Mouse (Mus musculus) neural tube, embryonic 12.5 days (tissue): Measurements from ENCODE around the gene Wdtc1. TPM values are rescaled to one million over a fixed set of nuclear protein-coding genes. Genes with fewer than 3 reads are reported as not detected.

Experiments
- ATAC-seq: fragments of 200-750 bp; cut with Nextera tagmentation; 2 replicates; pipeline ENCODE4 v1.8.0; 2017; ENCODE audit warnings: low read depth, mild to moderate bottlenecking, moderate TSS enrichment, moderate library complexity; ENCODE audit not compliant: low FRiP score
- H3K27ac ChIP-seq: fragments of 300-500 bp; sonication (generic); 2 replicates; pipeline ENCODE4 v1.5.1; 2016
- H3K27me3 ChIP-seq: fragments of 300-500 bp; sonication (generic); replicated peaks from 2 replicates; pipeline ENCODE4 v1.6.1; 2016; ENCODE audit warnings: mild to moderate bottlenecking
- H3K36me3 ChIP-seq: fragments of 300-500 bp; sonication (generic); 2 replicates; pipeline ENCODE4 v1.6.1; 2016; ENCODE audit warnings: mild to moderate bottlenecking
- H3K4me1 ChIP-seq: fragments of 300-500 bp; sonication (generic); 2 replicates; pipeline ENCODE4 v1.6.1; 2016
- H3K4me2 ChIP-seq: fragments of 300-500 bp; sonication (generic); replicated peaks from 2 replicates; pipeline ENCODE4 v1.6.1; 2016; ENCODE audit warnings: mild to moderate bottlenecking
- H3K4me3 ChIP-seq: fragments of 300-500 bp; sonication (generic); 2 replicates; pipeline ENCODE4 v1.5.1; 2016
- H3K9ac ChIP-seq: fragments of 300-500 bp; sonication (generic); 2 replicates; pipeline ENCODE4 v1.6.1; 2016; ENCODE audit warnings: mild to moderate bottlenecking
- H3K9me3 ChIP-seq: fragments of 300-500 bp; sonication (generic); 2 replicates; pipeline ENCODE4 v1.6.1; 2016; ENCODE audit warnings: mild to moderate bottlenecking
- WGBS: fragments of 180-500 bp; shearing (Covaris S2); methylation state at CpG from one replicate; pipeline ENCODE4 v1.1.7; 2016; 5-methylcytosine and 5-hydroxymethylcytosine counted together
- polyA plus RNA-seq: library from polyadenylated mRNA; unstranded; fragments of >200 nt; fragmentation: Nextera tagmentation; extraction: Ambion mirVana; gene quantifications from 2 replicates; pipeline ENCODE4 v1.2.1, GENCODE M21; 2016

Gene Wdtc1
- polyA plus RNA-seq, 1 experiment from 2014 or later, result 28.3 TPM

DNA sequence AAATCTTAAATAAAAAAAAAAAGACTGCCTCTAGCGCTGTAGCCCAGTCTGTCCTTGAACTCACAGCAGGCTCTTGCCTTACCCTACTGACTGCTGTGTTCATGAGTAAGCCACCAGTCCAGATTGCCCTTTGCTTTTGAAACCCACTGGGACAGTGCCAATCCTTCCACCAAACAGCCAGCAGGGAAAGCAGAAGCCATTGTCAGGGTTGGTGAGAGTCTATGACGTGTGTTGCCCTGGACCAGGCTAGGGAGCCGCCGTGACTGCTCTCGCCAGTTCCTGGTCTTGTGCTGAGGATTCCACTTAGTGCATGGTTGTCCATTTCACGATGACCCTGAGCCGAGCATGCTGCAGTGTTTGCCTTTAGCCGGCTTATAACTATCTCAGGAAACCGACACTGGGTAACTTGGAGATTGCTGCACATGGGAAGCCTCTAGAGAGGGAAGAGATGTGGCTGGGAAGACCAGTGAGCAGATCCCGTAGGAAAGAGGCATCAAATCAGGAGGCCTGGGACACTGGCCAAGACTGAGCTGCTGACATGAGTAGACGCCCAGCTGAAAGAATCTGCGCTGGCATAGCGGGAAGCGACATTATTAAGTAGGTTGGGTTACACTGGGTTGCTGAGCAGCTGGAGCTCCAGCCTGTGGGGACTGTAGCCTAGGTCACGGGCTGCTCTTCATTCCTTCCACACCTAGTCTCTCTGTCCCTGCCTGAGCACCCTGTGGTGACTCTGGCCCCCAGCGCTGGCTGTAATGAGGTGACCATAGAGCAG, 35.7 kb upstream of the Wdtc1 start:
- H3K4me1 ChIP-seq, result 0 out of 2 replicates have a peak, but pooled peaks cover 5% of the 10 kb centered on the region
- 88% methylated on average over 16 of the region's 16 CpGs for WGBS
- H3K27ac ChIP-seq, result no peak overlapping the region
- no peak overlapping the region for H3K9ac ChIP-seq
- H3K9me3 ChIP-seq, result no peaks in the 10 kb centered on the region
- ATAC-seq, result no peak
- H3K4me2 ChIP-seq, result no peak overlapping the region
- no peaks in the 10 kb centered on the region for H3K36me3 ChIP-seq
- H3K27me3 ChIP-seq, result no peaks in the 10 kb centered on the region
- no peak overlapping the region for H3K4me3 ChIP-seq

DNA sequence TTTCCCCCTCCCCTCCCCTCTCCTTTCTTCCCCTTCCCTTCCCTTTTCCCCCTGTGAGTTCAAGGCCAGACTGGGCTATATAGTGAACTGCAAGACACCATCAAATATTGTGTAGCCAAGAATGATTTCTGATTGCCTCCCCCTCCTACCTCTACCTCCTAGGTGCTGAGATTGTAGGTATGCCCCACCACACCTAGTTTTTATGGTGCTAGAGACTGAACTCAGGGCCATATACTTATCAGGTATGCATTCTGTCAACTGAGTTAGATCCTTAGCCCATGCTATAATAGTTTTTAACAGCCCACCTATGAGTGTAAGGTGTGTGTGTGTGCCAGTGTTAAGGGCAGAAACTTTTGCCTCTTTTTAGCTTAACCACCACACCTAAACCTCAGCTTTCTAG, 33.8 kb upstream of the Wdtc1 start:
- Histone ChIP-seq H3K4me3 (no peak overlapping the region), H3K27ac (no peak overlapping the region), H3K4me1 (0 out of 2 replicates have a peak, but pooled peaks cover 5% of the 10 kb centered on the region), H3K27me3 (no peaks in the 10 kb centered on the region), H3K4me2 (no peak overlapping the region), H3K9ac (no peak overlapping the region), H3K9me3 (no peaks in the 10 kb centered on the region), H3K36me3 (no peaks in the 10 kb centered on the region)
- ATAC-seq, result no peak

DNA sequence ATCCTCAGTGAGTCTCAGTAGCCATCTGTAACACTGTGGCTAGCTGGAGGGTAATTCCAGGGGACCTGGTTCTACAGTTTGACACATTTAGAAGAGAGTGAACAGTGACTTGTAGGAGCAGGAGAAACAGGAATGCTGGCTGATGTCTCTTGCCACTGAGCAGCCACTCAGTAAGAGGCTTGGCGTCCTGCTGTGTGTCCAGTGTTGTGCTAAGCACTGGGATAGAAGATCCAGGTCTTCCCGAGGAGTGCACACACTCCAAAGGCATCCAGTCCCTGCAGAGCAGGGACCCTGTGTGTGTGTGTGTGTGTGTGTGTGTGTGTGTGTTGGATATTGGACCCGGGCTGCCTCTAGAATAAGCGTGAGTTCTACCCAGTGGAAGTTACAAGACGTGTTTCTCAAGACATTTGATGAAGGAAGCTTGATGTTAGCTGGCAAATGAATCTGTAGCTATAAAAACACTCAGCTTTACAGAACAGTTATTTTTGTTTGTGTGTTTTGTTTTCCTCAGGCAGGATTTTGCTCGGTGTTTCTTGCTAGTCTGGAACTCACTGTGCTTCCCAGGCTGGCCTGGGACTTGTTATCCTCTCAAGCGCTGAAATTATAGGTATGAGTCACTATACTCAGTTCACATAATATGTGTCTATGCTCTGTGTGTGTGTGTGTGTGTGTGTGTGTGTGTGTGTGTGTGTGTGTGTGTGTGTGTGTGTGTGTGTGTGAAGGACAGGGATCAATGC, 32.9 kb upstream of the Wdtc1 start:
- 82% methylated on average over 7 of the region's 7 CpGs for WGBS
- no peak overlapping the region for H3K4me2 ChIP-seq
- no peaks in the 10 kb centered on the region for H3K9me3 ChIP-seq
- H3K4me1 ChIP-seq, result 0 out of 2 replicates have a peak, but pooled peaks cover 5% of the 10 kb centered on the region
- no peak overlapping the region for H3K4me3 ChIP-seq
- H3K27ac ChIP-seq, result no peak overlapping the region
- no peaks in the 10 kb centered on the region for H3K27me3 ChIP-seq
- H3K36me3 ChIP-seq, result no peaks in the 10 kb centered on the region
- ATAC-seq, result no peak
- H3K9ac ChIP-seq, result no peak overlapping the region

DNA sequence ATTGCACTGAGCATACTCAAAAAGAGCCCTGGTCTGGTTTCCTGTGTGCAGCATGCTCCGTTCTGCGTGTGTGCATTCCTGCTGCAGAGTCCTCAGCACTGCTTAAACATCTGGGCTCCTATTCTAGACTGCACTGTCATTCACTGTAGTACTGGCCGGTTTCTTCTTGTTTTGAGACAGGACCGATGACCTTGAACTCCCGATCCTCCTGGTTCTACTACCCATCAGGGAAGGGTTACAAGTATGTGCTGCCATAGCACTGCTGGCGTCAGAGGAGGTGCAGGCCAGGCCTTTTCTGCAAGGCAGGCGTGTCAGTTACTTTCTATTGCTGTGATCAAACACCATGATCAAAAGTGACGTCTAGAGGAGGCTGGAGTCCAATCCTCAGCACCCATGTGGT, 27.9 kb upstream of the Wdtc1 start:
- peaks cover 27% of the 10 kb centered on the region for H3K4me1 ChIP-seq
- ATAC-seq, result no peak
- no peak overlapping the region for H3K27ac ChIP-seq
- H3K9ac ChIP-seq, result no peak overlapping the region
- WGBS, result 85% methylated on average over 8 of the region's 8 CpGs
- no peaks in the 10 kb centered on the region for H3K9me3 ChIP-seq
- H3K27me3 ChIP-seq, result no peaks in the 10 kb centered on the region
- no peaks in the 10 kb centered on the region for H3K36me3 ChIP-seq
- H3K4me3 ChIP-seq, result no peak overlapping the region
- H3K4me2 ChIP-seq, result no peak overlapping the region

DNA sequence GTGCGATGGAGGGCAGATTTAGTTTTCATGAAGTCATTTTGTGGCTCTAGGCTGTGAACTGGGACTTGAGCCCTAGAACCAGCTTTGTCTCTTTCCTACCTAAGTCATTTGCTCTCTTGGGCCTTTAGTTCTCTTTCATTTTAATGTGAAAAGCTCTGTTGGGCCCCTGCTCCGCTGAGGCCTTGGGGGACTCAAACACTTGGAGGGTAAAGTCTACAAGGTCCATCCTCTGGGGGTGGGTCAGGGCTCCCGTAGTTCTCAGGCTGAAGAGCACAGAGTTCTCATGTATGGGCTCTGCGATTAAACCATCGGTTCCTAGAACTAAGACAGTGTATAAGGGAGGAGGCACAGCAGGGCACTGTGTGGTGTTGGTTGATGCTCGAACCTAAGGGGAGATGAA, 27.3 kb upstream of the Wdtc1 start:
- Histone ChIP-seq H3K4me3 (no peak overlapping the region), H3K36me3 (no peaks in the 10 kb centered on the region), H3K4me1 (peaks cover 33% of the 10 kb centered on the region), H3K9me3 (no peaks in the 10 kb centered on the region), H3K9ac (no peak overlapping the region), H3K27me3 (no peaks in the 10 kb centered on the region), H3K4me2 (no peak overlapping the region), H3K27ac (no peak overlapping the region)
- 57% methylated on average over 6 of the region's 6 CpGs for WGBS
- no peak for ATAC-seq

DNA sequence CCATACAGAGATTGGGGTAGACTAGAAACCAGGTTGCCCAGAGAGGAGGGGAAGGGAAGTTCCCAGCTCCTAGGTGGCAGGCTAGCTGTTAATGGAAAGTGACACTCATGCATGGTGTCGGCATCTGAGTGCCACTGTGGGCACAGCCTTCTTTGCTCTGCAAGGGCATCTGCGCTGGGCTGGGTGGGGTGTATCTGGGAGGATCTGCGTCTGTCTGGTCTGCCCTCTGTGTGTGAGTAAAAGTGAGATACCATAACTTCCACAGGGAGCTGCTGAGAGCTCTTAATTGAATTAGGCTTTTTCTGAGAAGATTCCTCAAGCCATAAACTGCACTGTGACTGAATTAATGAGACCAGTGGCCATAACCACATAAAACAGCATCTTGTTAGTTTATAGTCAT, 26.6 kb upstream of the Wdtc1 start:
- Histone ChIP-seq H3K9me3 (no peaks in the 10 kb centered on the region), H3K27me3 (no peaks in the 10 kb centered on the region), H3K4me2 (no peak overlapping the region), H3K9ac (no peak overlapping the region), H3K4me1 (peaks cover 34% of the 10 kb centered on the region), H3K4me3 (no peak overlapping the region), H3K27ac (no peak overlapping the region), H3K36me3 (no peaks in the 10 kb centered on the region)
- 63% methylated on average over 3 of the region's 3 CpGs for WGBS
- no peak for ATAC-seq

DNA sequence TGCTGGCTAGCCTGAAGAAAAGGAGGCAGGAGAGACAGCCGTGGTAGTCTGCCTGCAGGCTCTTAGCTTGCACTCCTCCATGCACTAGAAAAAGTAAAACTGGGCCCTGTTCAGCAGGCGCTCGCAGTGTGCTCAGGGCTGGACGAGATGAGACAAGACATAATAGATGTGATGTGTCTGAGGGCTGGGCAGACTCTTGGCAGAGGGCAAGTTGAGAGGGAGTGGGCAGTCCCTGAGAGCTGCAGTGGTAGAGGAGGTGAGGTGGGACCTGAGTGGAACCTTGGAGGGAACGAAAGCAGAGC, 25.7 kb upstream of the Wdtc1 start:
- Histone ChIP-seq H3K4me3 (no peak overlapping the region), H3K4me1 (peaks cover 40% of the 10 kb centered on the region), H3K27me3 (no peaks in the 10 kb centered on the region), H3K27ac (no peak overlapping the region), H3K4me2 (no peak overlapping the region), H3K36me3 (no peaks in the 10 kb centered on the region), H3K9me3 (no peaks in the 10 kb centered on the region), H3K9ac (no peak overlapping the region)
- 28% methylated on average over 5 of the region's 5 CpGs for WGBS
- ATAC-seq, result no peak

DNA sequence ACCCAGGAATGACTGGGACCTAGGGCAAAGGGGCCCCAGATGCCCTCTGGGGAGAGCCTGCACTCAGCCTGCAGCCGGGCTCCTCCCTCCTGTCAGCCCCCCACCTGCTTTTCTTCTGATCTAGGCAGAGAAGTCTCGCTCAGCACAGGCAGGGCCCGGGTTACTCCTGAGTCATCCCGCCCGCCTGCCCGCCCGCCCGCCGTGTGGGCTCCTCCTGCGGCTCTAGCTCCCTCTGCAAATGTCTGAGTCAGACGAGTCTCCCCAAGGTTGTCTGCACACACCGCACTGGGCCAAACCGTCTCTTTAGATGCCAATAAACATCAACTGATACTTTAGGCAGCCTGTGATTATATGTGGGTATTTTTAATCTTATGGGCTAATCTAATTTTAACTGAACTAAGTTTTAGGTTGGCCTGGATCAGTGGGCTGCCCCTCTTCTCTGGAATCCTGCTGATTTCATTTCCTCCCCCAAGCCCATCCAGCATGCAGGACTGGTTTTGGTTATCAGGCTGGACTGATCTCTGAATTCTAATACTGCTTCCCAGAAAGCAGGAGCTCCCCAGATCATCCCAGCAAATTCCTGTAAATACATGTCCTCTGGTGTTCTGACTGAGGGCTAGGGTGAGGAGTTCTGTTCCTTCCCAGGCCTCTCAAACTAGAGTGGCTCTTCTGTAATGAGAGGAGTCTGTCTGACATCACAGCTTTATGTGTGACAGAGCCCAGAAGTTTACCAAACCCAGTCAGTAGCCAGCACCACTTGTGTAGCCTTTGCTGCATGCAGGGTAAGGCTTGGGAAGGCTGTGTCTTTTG, 25.2 kb upstream of the Wdtc1 start:
- H3K27ac ChIP-seq, result no peak overlapping the region
- 13% methylated on average over 13 of the region's 13 CpGs for WGBS
- no peaks in the 10 kb centered on the region for H3K27me3 ChIP-seq
- H3K9ac ChIP-seq, result no peak overlapping the region; the same call in 1 of the 2 replicates
- no peaks in the 10 kb centered on the region for H3K36me3 ChIP-seq
- H3K4me1 ChIP-seq, result peaks cover 42% of the 10 kb centered on the region
- H3K4me2 ChIP-seq, result peak overlapping the region; percentile 36
- no peaks in the 10 kb centered on the region for H3K9me3 ChIP-seq
- no peak overlapping the region for H3K4me3 ChIP-seq
- ATAC-seq, result no peak

DNA sequence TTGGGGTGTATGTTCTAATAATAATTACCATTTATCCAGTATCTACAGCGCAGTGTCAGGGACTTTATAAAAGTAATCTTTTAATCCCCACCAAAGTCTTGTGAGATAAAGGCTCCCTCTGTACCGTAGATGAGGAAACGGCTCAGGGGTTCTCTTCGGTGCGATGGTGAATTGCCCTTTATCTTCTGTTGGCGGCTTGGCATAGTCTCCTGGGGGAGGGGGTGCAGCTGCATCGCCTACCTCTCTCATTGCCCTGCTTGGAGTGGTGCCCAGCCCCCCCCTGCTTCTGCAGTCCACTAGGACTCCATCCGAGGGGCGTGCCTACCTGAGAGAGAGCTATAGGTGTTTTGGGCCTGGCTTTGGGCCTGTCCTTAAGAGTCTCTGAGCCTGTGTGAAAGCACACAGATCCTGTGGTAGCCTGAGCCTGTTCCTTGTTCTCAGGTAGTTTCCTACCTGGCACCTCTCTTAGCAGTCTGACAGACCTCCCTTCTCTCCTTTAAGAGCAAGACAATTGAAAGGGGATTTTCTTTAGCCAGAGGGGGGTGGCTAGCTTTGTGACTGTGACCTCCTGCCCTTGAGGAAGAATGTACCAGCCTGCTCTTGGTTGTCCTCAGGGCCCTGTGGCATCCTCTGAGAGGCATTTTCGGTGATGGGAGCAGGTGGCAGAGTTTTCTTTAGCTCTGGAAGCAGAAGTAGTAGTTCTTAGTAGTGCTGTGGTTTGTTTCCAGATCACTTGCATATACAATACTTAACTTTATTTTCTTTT, 22.7 kb upstream of the Wdtc1 start:
- Histone ChIP-seq H3K4me3 (no peak overlapping the region), H3K4me1 (peaks cover 67% of the 10 kb centered on the region), H3K27me3 (no peaks in the 10 kb centered on the region), H3K36me3 (no peaks in the 10 kb centered on the region), H3K9me3 (no peaks in the 10 kb centered on the region), H3K9ac (0 out of 2 replicates have a peak overlapping the region, but pooled peaks have one; percentile 13), H3K4me2 (no peak overlapping the region), H3K27ac (no peak overlapping the region)
- no peak for ATAC-seq
- WGBS, result 69% methylated on average over 10 of the region's 10 CpGs

DNA sequence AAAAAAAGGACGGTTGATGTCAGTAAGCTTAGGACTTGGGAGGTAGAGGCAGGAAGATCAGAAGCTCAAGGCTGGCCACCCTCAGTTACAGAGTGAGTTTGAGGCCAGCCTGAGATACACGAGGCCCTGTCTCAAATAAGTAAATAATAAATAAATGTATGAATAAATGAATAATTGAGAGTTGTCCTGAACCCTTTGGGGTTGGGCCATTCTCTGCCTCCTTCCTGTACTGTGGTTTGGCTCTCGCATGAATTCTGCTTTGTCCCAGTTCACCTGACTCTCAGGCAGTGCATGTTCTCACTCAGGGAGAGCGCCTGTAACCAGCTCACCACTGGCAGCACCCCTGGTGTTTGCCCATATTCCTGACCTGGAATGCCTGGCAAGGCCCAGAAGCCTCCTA, 20.7 kb upstream of the Wdtc1 start:
- Histone ChIP-seq H3K4me1 (peaks cover 70% of the 10 kb centered on the region), H3K4me2 (no peak overlapping the region), H3K27me3 (no peaks in the 10 kb centered on the region), H3K4me3 (no peak overlapping the region), H3K9me3 (no peaks in the 10 kb centered on the region), H3K9ac (no peak overlapping the region), H3K36me3 (no peaks in the 10 kb centered on the region), H3K27ac (no peak overlapping the region)
- no peak for ATAC-seq
- 81% methylated on average over 4 of the region's 4 CpGs for WGBS

DNA sequence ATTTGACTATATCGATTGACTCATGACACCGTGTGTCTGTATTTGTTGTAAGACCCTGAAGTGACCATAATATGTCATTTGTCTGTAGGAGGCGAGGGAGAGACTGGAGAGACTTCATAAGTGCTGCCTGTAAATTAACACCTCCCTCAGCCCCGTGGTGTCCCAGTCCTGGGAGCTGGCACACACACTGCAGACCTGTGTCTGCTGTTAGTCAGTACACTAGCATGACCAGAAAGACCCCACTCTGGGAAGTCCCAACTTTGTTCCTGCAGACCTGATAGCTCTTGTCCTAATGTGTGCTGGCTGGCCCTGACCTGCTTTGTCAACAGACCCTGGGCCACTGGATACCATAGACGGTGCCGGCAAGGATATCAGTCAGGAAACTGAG, 19.0 kb upstream of the Wdtc1 start:
- no peaks in the 10 kb centered on the region for H3K27me3 ChIP-seq
- H3K9ac ChIP-seq, result no peak overlapping the region
- H3K27ac ChIP-seq, result no peak overlapping the region
- H3K4me1 ChIP-seq, result peaks cover 52% of the 10 kb centered on the region
- no peaks in the 10 kb centered on the region for H3K9me3 ChIP-seq
- no peak overlapping the region for H3K4me3 ChIP-seq
- no peaks in the 10 kb centered on the region for H3K36me3 ChIP-seq
- H3K4me2 ChIP-seq, result peak overlapping the region; percentile 80
- WGBS, result 76% methylated on average over 6 of the region's 6 CpGs
- ATAC-seq, result no peak
